Mouse (Mus musculus) lung, embryonic 16.5 days (tissue): ENCODE measurements around the gene Prr23a2. TPM values are rescaled to one million over a fixed set of nuclear protein-coding genes. Genes with fewer than 3 reads are reported as not detected.

Source experiments
- ATAC-seq: fragments of 200-750 bp; cut with Nextera tagmentation; 2 replicates; pipeline ENCODE4 v1.8.0; 2017; ENCODE audit warnings: low read depth, mild to moderate bottlenecking, moderate library complexity
- H3K27ac ChIP-seq: fragments of 300-500 bp; sonication (generic); 2 replicates; pipeline ENCODE4 v1.5.1; 2014; ENCODE audit warnings: mild to moderate bottlenecking, control low read depth, low read length
- H3K27me3 ChIP-seq: fragments of 300-500 bp; sonication (generic); 2 replicates; pipeline ENCODE4 v1.6.1; 2014; ENCODE audit warnings: low read depth, low read length, mixed read lengths; ENCODE audit not compliant: control insufficient read depth, insufficient read depth
- H3K36me3 ChIP-seq: fragments of 300-500 bp; sonication (generic); 2 replicates; pipeline ENCODE4 v1.6.1; 2014; ENCODE audit warnings: low read length; ENCODE audit not compliant: control insufficient read depth, insufficient read depth
- H3K4me1 ChIP-seq: fragments of 300-500 bp; sonication (generic); replicated peaks from 2 replicates; pipeline ENCODE4 v1.6.1; 2014; ENCODE audit warnings: low read length, mixed read lengths; ENCODE audit not compliant: control insufficient read depth, insufficient read depth
- H3K4me2 ChIP-seq: fragments of 300-500 bp; sonication (generic); 2 replicates; pipeline ENCODE4 v1.6.1; 2014; ENCODE audit warnings: low read depth, low read length, control low read depth
- H3K4me3 ChIP-seq: fragments of 300-500 bp; sonication (generic); 2 replicates; pipeline ENCODE4 v1.5.1; 2014; ENCODE audit warnings: mild to moderate bottlenecking, low read length, control low read depth
- H3K9ac ChIP-seq: fragments of 300-500 bp; sonication (generic); 2 replicates; pipeline ENCODE4 v1.6.1; 2014; ENCODE audit warnings: low read length, control low read depth
- H3K9me3 ChIP-seq: fragments of 300-500 bp; sonication (generic); 2 replicates; pipeline ENCODE4 v1.6.1; 2016; ENCODE audit warnings: low read length; ENCODE audit not compliant: control insufficient read depth
- WGBS: fragments of 180-500 bp; shearing (Covaris S2); extraction: QIAGEN DNeasy Blood & Tissue Kit; methylation state at CpG from one replicate; pipeline ENCODE4 v1.1.7; 2014; 5-methylcytosine and 5-hydroxymethylcytosine counted together
- polyA plus RNA-seq: library from polyadenylated mRNA; unstranded; fragments of >200 nt; fragmentation: Nextera tagmentation; extraction: Ambion mirVana; gene quantifications from 2 replicates; pipeline ENCODE4 v1.2.1, GENCODE M21; 2015

Gene Prr23a2
- polyA plus RNA-seq, 1 experiment from 2014 or later, result not detected

DNA sequence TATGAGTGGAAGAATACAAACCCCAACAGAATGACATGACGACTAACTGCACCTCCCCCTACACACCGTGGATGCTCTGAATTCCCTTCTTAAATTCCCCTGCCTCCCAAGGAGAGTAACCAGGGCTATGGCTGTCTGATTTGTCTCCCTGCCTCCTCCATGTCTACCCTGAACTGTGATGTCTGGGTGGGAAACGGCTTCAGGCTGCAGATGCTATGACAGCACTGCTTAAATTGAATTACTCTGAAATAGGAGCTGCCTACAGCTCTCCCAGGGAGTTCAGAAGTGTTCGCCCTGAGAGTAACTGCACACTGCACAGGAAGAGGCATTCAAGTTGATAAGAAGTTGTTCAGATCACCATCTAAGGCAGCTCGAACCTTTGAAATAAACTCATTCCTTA is 26.8 kb upstream of the Prr23a2 start:
- Histone ChIP-seq H3K4me2 (no peak overlapping the region), H3K36me3 (no peaks in the 10 kb centered on the region), H3K4me3 (no peak overlapping the region), H3K27ac (no peak overlapping the region), H3K9me3 (no peaks in the 10 kb centered on the region), H3K27me3 (no peaks in the 10 kb centered on the region), H3K4me1 (no peaks in the 10 kb centered on the region), H3K9ac (no peak overlapping the region)
- ATAC-seq, result no peak
- 40% methylated on average over 5 of the region's 5 CpGs for WGBS

DNA sequence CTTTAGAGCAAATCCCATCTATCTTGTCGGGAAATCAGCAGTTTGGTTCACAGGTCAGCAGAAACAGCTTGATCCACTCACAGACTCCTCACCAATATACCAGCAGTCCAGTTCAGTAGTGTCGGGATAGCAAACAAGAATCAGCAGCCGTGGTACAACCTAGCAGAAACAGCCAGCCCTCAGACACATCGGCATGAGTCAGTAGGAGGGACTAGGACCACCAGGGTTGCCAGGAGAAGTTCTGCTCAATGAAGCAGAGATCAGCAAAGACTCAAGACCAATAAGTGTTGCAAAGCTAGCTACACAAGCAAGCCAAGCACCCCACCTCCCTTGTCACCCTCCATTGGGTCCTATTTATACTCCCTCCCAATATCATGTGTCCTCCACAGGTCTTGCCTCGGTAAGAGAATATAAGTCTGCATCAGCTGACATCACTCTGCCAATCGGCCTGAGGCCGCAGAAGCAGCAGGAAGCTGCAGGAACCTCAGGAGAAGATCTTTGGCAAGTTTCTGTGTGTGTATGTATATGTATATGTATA is 18.7 kb upstream of the Prr23a2 start:
- ATAC-seq, result no peak
- Histone ChIP-seq H3K4me2 (no peak overlapping the region), H3K27ac (no peak overlapping the region), H3K36me3 (no peaks in the 10 kb centered on the region), H3K4me3 (no peak overlapping the region), H3K27me3 (no peaks in the 10 kb centered on the region), H3K9me3 (0 out of 2 replicates have a peak, but pooled peaks cover 3% of the 10 kb centered on the region), H3K4me1 (no peaks in the 10 kb centered on the region), H3K9ac (no peak overlapping the region)
- 53% methylated on average over 7 of the region's 7 CpGs for WGBS

DNA sequence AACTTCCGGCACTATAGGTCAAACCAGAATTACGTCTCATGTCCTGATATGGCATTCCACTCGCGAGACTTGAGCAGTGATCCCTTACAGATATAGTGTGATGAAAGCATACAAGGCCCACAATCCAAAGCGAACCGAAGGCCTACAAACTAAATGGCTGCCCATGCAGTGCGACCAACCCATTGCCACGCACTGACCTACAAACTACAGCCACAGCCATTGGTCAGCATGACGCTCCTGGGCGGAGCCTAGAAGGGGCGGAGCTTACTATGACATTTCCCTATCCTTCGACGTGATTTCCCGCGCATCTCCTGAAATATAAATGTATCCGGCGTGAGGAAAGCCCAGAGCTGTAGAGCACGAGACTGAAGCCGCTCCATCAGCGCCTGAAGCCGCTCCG is 14.2 kb upstream of the Prr23a2 start, which contains the start of gene Prr23a1:
Gene Prr23a1 (plus strand): TSS at position 387 of the 400 bp plus-strand sequence.
- no peak within 1 kb of the TSS for H3K4me2 ChIP-seq
- no peak within 1 kb of the TSS for H3K4me3 ChIP-seq
- H3K27me3 ChIP-seq, result no peaks in the 10 kb centered on the region
- WGBS, result 61% methylated on average over 22 of the region's 22 CpGs
- no peak within 1 kb of the TSS for H3K27ac ChIP-seq
- no peaks in the 10 kb centered on the region for H3K4me1 ChIP-seq
- no peak for ATAC-seq
- no peak within 1 kb of the TSS for H3K9ac ChIP-seq
- H3K9me3 ChIP-seq, result 0 out of 2 replicates have a peak, but pooled peaks cover 3% of the 10 kb centered on the region
- H3K36me3 ChIP-seq, result no peaks in the 10 kb centered on the region

DNA sequence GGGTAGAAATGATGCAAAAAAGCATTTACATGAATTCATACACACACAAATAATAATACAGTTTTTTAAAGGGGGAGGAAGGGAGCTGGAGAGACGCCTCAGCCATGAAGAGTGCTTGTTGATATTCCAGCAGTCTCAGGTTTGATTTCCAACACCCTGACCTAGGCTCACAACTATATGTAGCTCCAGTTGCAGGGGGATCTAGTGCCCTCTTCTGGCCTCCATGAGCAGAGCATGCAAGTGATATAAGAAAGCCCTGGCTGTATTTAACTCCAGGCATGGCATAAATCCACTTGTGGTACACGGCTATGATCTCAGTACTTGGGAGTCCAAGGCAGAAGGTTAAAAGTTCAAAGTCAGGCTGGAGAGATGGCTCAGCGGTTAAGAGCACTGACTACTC is 7.2 kb downstream of the Prr23a2 start:
- no peaks in the 10 kb centered on the region; the same call in 1 of the 2 replicates for H3K9me3 ChIP-seq
- H3K9ac ChIP-seq, result no peak overlapping the region
- WGBS, result 47% methylated on average over 3 of the region's 3 CpGs
- ATAC-seq, result no peak
- no peak overlapping the region for H3K4me2 ChIP-seq
- no peak overlapping the region for H3K27ac ChIP-seq
- H3K36me3 ChIP-seq, result no peaks in the 10 kb centered on the region
- no peaks in the 10 kb centered on the region for H3K27me3 ChIP-seq
- H3K4me3 ChIP-seq, result no peak overlapping the region
- no peaks in the 10 kb centered on the region for H3K4me1 ChIP-seq

DNA sequence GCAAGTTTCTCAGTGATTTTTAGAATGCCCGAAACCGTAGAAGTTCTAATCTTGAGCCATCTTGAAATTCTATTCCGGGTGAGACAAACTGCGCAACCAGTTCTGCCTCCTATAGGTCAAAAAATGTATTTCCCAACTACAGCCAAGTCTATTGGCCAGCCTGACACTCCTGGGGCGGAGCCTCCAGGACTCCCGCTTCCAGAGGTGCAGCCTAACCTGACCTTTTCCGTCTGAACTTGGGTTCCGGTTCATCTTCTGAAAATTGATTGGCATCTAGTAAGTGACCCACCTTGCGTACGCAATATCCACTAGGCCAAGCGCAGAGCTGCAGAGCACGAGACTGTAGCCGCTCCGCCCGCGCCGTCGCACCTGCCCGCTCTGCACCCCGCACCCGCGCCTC is 8.3 kb downstream of the Prr23a2 start, which contains the start of gene Prr23a3:
Gene Prr23a3 (plus strand): TSS at position 197 of the 400 bp plus-strand sequence.
- H3K36me3 ChIP-seq, result no peaks in the 10 kb centered on the region
- 47% methylated on average over 22 of the region's 22 CpGs for WGBS
- H3K4me1 ChIP-seq, result no peaks in the 10 kb centered on the region
- no peak within 1 kb of the TSS for H3K4me2 ChIP-seq
- no peaks in the 10 kb centered on the region for H3K27me3 ChIP-seq
- H3K9me3 ChIP-seq, result no peaks in the 10 kb centered on the region; the same call in 1 of the 2 replicates
- no peak within 1 kb of the TSS for H3K4me3 ChIP-seq
- H3K27ac ChIP-seq, result no peak within 1 kb of the TSS
- ATAC-seq, result no peak
- no peak within 1 kb of the TSS for H3K9ac ChIP-seq

DNA sequence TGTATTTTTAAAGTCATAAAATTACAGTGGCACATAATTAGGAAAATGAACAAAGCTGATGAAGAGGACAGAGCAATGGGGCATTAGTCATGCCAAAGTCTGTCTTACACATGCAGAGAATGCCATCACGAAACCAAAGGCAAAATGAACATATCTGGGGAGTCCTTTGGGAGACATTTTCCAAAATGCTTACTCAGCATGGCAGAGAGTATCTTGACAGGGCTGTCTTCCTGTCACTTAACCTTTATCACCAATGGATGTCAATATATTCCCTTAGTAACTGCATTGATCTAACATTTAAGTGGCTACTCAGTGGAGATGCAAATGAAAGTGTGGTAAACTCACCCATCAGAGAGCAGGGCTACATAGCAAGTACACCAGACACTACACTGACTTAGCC is 45.2 kb downstream of the Prr23a2 start:
- H3K9me3 ChIP-seq, result peaks cover 10% of the 10 kb centered on the region
- H3K4me3 ChIP-seq, result no peak overlapping the region
- H3K27ac ChIP-seq, result no peak overlapping the region
- H3K9ac ChIP-seq, result no peak overlapping the region
- 83% methylated on average over 1 of the region's 1 CpGs for WGBS
- no peaks in the 10 kb centered on the region for H3K36me3 ChIP-seq
- H3K4me1 ChIP-seq, result no peaks in the 10 kb centered on the region
- H3K4me2 ChIP-seq, result no peak overlapping the region
- H3K27me3 ChIP-seq, result no peaks in the 10 kb centered on the region
- no peak for ATAC-seq

DNA sequence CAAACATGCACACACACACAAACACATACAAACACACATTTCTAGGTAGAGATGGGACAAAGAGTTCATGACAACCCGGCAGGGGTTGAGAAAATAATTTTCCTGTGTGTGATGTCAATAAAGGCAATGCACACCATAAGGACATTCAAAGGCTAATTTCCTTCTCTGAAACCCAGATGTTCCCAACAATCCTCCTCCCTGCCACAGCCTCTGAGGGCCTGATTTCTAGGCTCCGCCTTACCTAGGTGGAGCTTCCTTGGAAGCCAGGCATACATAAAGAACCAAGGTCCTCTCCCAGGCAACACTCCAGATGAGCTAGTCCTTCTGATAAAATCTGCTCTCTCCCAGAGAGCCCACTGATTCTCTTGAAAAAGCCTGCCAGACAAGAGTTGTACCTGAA is 46.5 kb downstream of the Prr23a2 start, which contains the start of gene 7420426K07Rik:
Gene 7420426K07Rik (plus strand): TSS at position 301 of the 400 bp plus-strand sequence.
- H3K4me3 ChIP-seq, result no peak within 1 kb of the TSS
- H3K9me3 ChIP-seq, result no peaks in the 10 kb centered on the region
- no peak for ATAC-seq
- H3K27me3 ChIP-seq, result no peaks in the 10 kb centered on the region
- H3K9ac ChIP-seq, result no peak within 1 kb of the TSS
- no peak within 1 kb of the TSS for H3K4me2 ChIP-seq
- 82% methylated on average over 2 of the region's 2 CpGs for WGBS
- H3K36me3 ChIP-seq, result no peaks in the 10 kb centered on the region
- no peaks in the 10 kb centered on the region for H3K4me1 ChIP-seq
- H3K27ac ChIP-seq, result no peak within 1 kb of the TSS

Other genes starting within 250 kb of the Prr23a2 start
- gene Prr23a1, start 14.0 kb upstream of the Prr23a2 start, polyA plus RNA-seq, result not detected in 2 replicates
- gene Prr23a3, start 8.3 kb downstream of the Prr23a2 start, polyA plus RNA-seq, result not detected in 2 replicates
- gene 7420426K07Rik, start 46.6 kb downstream of the Prr23a2 start, polyA plus RNA-seq, result not detected in 2 replicates
- gene Foxl2, start 98.8 kb downstream of the Prr23a2 start, polyA plus RNA-seq, result not detected in 2 replicates
- gene Faim, start 129.9 kb downstream of the Prr23a2 start, polyA plus RNA-seq, result 37.6 and 38.7 TPM in 2 replicates
- gene Gm1123, start 179.2 kb downstream of the Prr23a2 start, polyA plus RNA-seq, result 0.14 TPM in 1 of 2 replicates, not detected in the other